Mouse (Mus musculus) testis, adult 2 months (tissue): ENCODE data around the gene Usp47. TPM values are rescaled to one million over a fixed set of nuclear protein-coding genes. Genes with fewer than 3 reads are reported as not detected.

Experiments used
- H3K27ac ChIP-seq: fragments of 200-500 bp; 2 replicates; pipeline ENCODE4 v1.5.1; 2012; ENCODE audit warnings: low read depth, low read length; ENCODE audit not compliant: control insufficient read depth, insufficient read depth
- H3K27me3 ChIP-seq: fragments of 200-500 bp; 2 replicates; pipeline ENCODE4 v1.6.1; 2012; ENCODE audit warnings: mild to moderate bottlenecking, low read length, moderate library complexity; ENCODE audit not compliant: control insufficient read depth, insufficient read depth
- H3K36me3 ChIP-seq: fragments of 200-500 bp; 2 replicates; pipeline ENCODE4 v1.6.1; 2012; ENCODE audit warnings: mild to moderate bottlenecking, low read length; ENCODE audit not compliant: control insufficient read depth, insufficient read depth
- H3K4me1 ChIP-seq: fragments of 200-500 bp; 2 replicates; pipeline ENCODE4 v1.6.1; 2012; ENCODE audit warnings: low read length; ENCODE audit not compliant: control insufficient read depth, insufficient read depth
- H3K4me3 ChIP-seq: fragments of 200-500 bp; 2 replicates; pipeline ENCODE4 v1.5.1; 2012; ENCODE audit warnings: low read depth, mild to moderate bottlenecking, low read length, moderate library complexity, mixed read lengths; ENCODE audit not compliant: control insufficient read depth
- CTCF ChIP-seq: fragments of 200-500 bp; IDR thresholded peaks from 2 replicates; pipeline ENCODE4 v1.5.1; 2012; ENCODE audit warnings: low read depth, mild to moderate bottlenecking, inconsistent platforms, low read length, moderate library complexity; ENCODE audit not compliant: control insufficient read depth, insufficient read depth, insufficient replicate concordance
- POLR2A ChIP-seq: fragments of 200-500 bp; IDR thresholded peaks from 2 replicates; pipeline ENCODE4 v1.6.1; 2012; ENCODE audit warnings: low read depth, mild to moderate bottlenecking, inconsistent platforms, low read length, moderate library complexity; ENCODE audit not compliant: control insufficient read depth
- polyA plus RNA-seq: library from polyadenylated mRNA; depleted of rRNA; stranded (reverse); fragments of >200 nt; gene quantifications from 2 replicates; pipeline ENCODE4 v1.2.3, GENCODE M21; 2012

Gene Usp47
- polyA plus RNA-seq, 1 experiment: 68.3 TPM

DNA sequence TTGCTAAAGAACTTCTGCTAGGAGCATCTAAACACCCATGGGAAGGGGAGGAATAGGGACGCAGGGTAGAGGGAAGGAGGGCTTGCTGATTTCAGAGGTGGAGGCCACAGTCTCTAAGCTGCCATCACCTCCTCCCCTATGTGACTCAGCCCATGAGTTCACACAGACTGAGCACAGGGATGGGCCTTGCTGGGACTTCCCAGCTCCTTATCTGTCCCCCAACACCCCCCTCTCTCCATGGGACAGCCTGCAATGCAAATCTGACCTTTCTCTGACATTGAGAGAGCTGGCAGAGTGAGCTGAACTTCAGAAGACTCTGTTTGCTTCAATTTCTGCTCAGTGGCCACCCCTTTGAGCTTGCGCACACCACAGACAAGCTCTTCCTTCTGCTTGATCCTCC, 117.4 kb downstream of the Usp47 start:
- TF ChIP-seq POLR2A: no peak
- TF ChIP-seq CTCF: no peak
- H3K4me1 ChIP-seq: no peaks in the 10 kb centered on the region
- H3K27me3 ChIP-seq: no peaks in the 10 kb centered on the region
- H3K27ac ChIP-seq: no peak overlapping the region
- no peaks in the 10 kb centered on the region for H3K36me3 ChIP-seq
- H3K4me3 ChIP-seq: no peak overlapping the region

DNA sequence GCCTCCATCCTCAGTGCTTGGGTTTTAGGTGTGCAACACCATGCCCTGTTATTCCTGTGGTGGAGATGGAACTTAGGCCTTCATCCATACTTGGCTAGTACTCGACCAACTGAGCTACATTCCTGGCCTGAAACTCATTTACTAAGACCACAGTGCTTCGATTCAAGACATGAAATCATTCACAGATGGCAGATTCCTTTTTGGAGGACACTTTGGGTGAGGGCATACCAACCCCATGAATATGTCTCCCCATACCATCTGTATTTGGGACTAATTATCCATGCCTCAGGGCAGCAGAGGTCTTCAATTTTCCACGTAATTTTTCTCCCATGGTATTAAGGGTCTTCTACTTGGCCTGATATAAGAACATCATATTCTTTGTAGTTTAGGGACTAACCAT, 119.3 kb downstream of the Usp47 start:
- Histone ChIP-seq H3K36me3 (no peaks in the 10 kb centered on the region), H3K27ac (no peak overlapping the region), H3K4me1 (no peaks in the 10 kb centered on the region), H3K27me3 (no peaks in the 10 kb centered on the region), H3K4me3 (no peak overlapping the region)
- no peak for TF ChIP-seq POLR2A
- no peak for TF ChIP-seq CTCF

DNA sequence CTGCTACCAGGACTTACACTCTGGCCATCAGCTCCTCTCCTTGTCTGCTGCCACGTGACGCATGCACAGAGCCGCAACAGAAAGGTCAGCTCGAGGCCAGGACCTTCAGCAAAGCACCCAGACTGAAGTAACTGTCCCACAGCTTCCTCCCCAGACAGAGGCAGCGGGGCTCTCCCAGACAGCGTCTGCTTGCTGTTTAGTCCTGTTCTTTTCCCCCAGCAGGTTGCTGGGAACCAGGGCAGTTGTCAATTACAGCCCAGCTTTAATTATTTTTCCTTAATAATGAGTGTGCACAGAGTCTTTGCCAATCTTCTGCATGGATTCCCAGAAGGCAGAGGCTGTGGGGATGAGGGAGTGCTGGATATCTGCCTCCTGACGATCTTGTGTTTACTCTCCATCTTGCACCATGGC, 119.8 kb downstream of the Usp47 start:
- Histone ChIP-seq H3K27ac (no peak overlapping the region), H3K36me3 (no peaks in the 10 kb centered on the region), H3K27me3 (no peaks in the 10 kb centered on the region), H3K4me1 (no peaks in the 10 kb centered on the region), H3K4me3 (no peak overlapping the region)
- TF ChIP-seq CTCF: no peak
- no peak for TF ChIP-seq POLR2A

DNA sequence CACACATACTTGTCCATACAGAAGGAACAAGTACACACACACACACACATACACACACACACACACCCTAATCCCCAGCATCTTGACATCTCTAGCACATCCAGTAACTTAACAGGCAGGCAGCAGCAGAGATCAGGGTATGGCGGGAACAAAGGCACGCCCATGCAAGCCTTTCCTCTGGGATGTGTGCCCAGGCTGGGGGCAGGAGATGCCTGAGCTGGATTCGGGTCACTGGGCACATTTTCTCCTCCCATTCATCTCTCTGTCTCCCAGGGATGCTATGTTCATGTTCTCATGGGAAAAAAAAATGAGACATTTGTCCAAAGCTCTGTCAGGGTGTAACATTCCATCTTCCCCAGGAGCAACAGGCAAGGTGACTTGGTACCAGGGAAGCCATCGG, 120.7 kb downstream of the Usp47 start:
- no peak for TF ChIP-seq CTCF
- TF ChIP-seq POLR2A: no peak
- Histone ChIP-seq H3K4me1 (no peaks in the 10 kb centered on the region), H3K36me3 (no peaks in the 10 kb centered on the region), H3K27me3 (no peaks in the 10 kb centered on the region), H3K4me3 (no peak overlapping the region), H3K27ac (no peak overlapping the region)

DNA sequence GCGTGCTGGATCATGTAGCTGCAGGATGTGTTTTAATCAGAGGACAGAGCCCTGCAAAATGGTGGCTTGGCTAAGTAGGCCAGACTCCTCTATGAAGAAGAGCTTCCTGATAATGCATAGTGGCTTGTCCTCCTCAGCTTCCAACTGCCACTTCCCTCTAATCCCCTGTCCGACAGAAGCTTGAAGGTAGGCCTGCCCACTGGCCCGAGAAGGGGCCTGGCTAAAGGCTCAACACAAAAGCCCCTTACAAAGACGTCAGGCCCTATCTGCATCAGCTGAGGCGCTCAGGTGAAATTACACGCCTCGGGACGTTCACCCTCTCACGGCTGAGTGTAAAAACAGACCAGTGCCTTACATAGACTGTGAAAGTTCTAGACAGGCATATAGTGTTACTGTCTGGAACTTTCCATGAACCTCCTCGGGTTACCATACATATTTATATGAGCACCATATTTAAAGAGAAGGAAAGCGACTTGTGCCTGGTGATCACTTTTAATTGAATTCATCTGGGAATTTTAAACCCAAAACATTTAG, 121.4 kb downstream of the Usp47 start:
- TF ChIP-seq CTCF (no peak), POLR2A (no peak)
- Histone ChIP-seq H3K4me1 (no peaks in the 10 kb centered on the region), H3K27me3 (no peaks in the 10 kb centered on the region), H3K27ac (no peak overlapping the region), H3K4me3 (no peak overlapping the region), H3K36me3 (no peaks in the 10 kb centered on the region)

DNA sequence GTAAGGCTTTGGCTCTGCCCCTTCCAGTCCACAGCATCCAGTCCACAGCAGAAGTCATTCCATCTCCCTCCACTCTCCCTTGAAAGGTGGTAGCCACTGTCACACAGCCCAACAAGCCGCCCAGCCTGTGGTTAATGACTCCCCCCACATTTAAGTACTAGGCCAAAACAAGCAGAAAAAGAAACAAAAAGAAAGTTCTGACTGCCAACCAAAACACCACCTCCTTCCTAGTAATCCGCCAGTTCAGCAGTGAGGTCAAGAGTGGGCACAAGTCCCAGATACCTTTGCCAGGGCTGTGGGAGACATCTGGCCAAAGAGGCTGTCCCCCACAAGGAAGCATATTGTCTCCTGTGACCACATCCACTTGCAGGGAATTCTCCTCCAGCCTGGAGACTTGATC, 124.7 kb downstream of the Usp47 start:
- no peak overlapping the region for H3K4me3 ChIP-seq
- H3K36me3 ChIP-seq: no peaks in the 10 kb centered on the region
- no peaks in the 10 kb centered on the region for H3K4me1 ChIP-seq
- TF ChIP-seq CTCF (no peak), POLR2A (no peak)
- no peaks in the 10 kb centered on the region for H3K27me3 ChIP-seq
- H3K27ac ChIP-seq: no peak overlapping the region

DNA sequence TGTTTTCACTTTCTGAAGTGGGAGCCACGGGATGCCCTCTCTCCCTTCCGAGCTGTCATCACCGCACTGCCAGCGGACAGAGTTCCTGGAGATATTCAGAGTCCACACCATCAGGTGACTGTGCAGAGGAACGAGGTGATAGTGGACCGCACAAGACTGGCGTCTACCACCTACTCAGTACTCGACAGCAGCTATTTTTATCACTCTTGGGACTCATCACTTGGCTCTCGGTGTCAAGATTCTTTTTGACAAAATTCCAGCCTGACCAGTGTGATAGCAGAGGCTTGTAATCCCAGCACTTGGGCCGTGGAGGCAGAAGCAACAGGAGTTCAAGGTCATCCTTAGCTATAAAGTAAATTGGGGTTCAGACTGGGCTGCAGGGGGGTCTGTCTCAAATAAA, 125.8 kb downstream of the Usp47 start:
- no peak for TF ChIP-seq CTCF
- no peak overlapping the region for H3K27ac ChIP-seq
- no peaks in the 10 kb centered on the region for H3K36me3 ChIP-seq
- no peaks in the 10 kb centered on the region for H3K4me1 ChIP-seq
- H3K4me3 ChIP-seq: no peak overlapping the region
- no peaks in the 10 kb centered on the region for H3K27me3 ChIP-seq

DNA sequence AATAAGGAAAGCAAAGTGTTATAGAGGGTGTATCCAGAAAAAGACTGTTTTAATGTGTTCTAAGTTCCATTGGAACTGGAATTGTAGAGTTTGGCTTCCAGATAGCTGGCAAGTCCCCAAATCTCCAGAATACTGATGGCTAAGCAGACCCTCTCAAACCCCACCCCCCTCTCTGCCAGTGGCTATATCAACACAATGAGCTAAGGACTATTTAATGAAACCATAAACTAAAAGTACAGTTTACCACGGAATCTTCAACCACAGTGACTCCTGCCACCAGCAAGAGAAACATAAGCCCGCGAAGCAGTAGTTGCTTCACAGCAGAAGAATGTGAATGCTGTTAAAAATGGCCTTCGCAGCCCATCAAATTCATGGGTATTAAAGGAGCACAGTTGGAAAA, 131.1 kb downstream of the Usp47 start:
- TF ChIP-seq CTCF: no peak
- no peak for TF ChIP-seq POLR2A
- Histone ChIP-seq H3K36me3 (no peaks in the 10 kb centered on the region), H3K27ac (no peak overlapping the region), H3K27me3 (no peaks in the 10 kb centered on the region; the same call in 1 of the 2 replicates), H3K4me1 (peaks cover 4% of the 10 kb centered on the region; the same call in 1 of the 2 replicates), H3K4me3 (no peak overlapping the region)
